Mouse (Mus musculus): ENCODE results near the gene Rgma. TPM values are rescaled to one million over a fixed set of nuclear protein-coding genes. Genes with fewer than 3 reads are reported as not detected.

Rgma gene
- total and polyA plus RNA-seq, 2 experiments from 2014 or later: 36.5 to 139 TPM

DNA sequence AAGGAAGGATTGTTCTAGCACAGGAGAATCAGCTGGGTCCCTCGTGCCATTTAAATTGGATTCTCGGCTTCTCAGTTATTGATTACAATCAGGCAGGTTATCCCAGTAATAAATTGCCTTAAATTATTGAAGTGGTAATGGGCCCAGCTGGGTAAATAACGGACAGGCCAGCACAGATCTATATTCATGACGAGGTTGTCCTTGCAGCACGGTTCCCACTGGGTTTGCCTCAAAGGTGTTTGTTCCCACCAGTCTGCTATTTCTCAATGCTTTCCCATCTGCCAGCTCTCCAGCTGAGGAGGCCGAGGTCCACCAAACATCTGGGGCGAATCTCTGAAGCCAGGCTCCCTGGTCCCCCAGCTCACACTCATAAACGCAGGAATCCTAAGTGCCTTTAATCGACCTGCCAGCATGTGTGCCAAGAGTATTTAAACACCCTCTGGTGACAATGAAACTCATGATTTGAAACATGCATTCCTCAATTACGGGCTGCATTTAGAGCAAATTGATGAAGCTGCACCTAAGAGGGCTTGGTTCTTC, 26.7 kb upstream of the Rgma start:
- H3K9me3 ChIP-seq (ENCODE audit: low read length): no peaks in the 10 kb centered on the region
- no peaks in the 10 kb centered on the region for H3K36me3 ChIP-seq (ENCODE audit: insufficient read depth, low read length)
- no peaks in the 10 kb centered on the region for H3K27me3 ChIP-seq (ENCODE audit: insufficient read depth, low read length)
- peaks cover 17% of the 10 kb centered on the region; the same call in 1 of the 2 replicates for H3K4me1 ChIP-seq (ENCODE audit: insufficient read depth, low read length)
- no peak for ATAC-seq
- TF ChIP-seq CTCF (IDR thresholded peaks at IDR 0.05; ENCODE audit: low read depth): no peak
- 46% methylated on average over 10 of the region's 10 CpGs for WGBS
- H3K4me3 ChIP-seq (ENCODE audit: low read length): no peak overlapping the region
- H3K27ac ChIP-seq: no peak overlapping the region
- no peak for DNase-seq (ENCODE audit: low spot score)
- no peak overlapping the region for H3K9ac ChIP-seq (replicated peaks; ENCODE audit: low read length)
- no peak overlapping the region for H3K4me2 ChIP-seq (ENCODE audit: low read depth, low read length)

DNA sequence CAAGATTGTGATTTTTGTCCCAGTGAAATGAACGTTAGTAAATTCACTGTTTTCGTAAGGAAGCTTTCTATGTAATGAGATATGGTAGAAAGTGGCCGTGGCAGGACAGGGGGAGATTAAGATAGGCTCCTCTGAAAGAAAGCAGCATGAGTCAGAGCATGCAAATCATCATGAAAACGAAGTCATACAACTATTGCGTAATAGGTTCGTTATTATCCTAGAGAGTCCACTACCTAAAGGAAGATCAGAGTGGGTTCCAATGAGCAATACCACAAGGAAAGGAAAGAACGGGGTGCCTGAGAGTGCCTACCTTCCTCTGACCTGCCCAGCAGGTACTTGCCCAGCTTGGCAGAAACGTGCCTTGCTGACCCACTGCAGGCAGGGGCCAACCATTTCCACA, 26.2 kb upstream of the Rgma start:
- Histone ChIP-seq H3K9ac (replicated peaks; ENCODE audit: low read length) (no peak overlapping the region), H3K4me1 (ENCODE audit: insufficient read depth, low read length) (peaks cover 15% of the 10 kb centered on the region; the same call in 1 of the 2 replicates), H3K9me3 (ENCODE audit: low read length) (no peaks in the 10 kb centered on the region), H3K4me2 (ENCODE audit: low read depth, low read length) (no peak overlapping the region), H3K27me3 (ENCODE audit: insufficient read depth, low read length) (no peaks in the 10 kb centered on the region), H3K36me3 (ENCODE audit: insufficient read depth, low read length) (no peaks in the 10 kb centered on the region), H3K27ac (no peak overlapping the region), H3K4me3 (ENCODE audit: low read length) (no peak overlapping the region)
- TF ChIP-seq CTCF (IDR thresholded peaks at IDR 0.05; ENCODE audit: low read depth): no peak
- DNase-seq (ENCODE audit: low spot score) (no peak), ATAC-seq (no peak)
- WGBS: 72% methylated on average over 8 of the region's 8 CpGs

- Histone ChIP-seq H3K9me3 (ENCODE audit: low read length) (no peaks in the 10 kb centered on the region), H3K27me3 (ENCODE audit: insufficient read depth, low read length) (no peaks in the 10 kb centered on the region), H3K4me1 (ENCODE audit: insufficient read depth, low read length) (peaks cover 8% of the 10 kb centered on the region; the same call in 1 of the 2 replicates), H3K4me2 (ENCODE audit: low read depth, low read length) (no peak overlapping the region), H3K4me3 (ENCODE audit: low read length) (no peak overlapping the region), H3K36me3 (ENCODE audit: insufficient read depth, low read length) (no peaks in the 10 kb centered on the region), H3K9ac (replicated peaks; ENCODE audit: low read length) (no peak overlapping the region), H3K27ac (no peak overlapping the region)
- TF ChIP-seq CTCF (IDR thresholded peaks at IDR 0.05; ENCODE audit: low read depth): no peak
- no peak for DNase-seq (ENCODE audit: low spot score)
- 49% methylated on average over 9 of the region's 9 CpGs for WGBS
- ATAC-seq: no peak
Observed at GRCm38 (mm10) chr7:73355229-73355628, 20.1 kb upstream of the Rgma start.

DNA sequence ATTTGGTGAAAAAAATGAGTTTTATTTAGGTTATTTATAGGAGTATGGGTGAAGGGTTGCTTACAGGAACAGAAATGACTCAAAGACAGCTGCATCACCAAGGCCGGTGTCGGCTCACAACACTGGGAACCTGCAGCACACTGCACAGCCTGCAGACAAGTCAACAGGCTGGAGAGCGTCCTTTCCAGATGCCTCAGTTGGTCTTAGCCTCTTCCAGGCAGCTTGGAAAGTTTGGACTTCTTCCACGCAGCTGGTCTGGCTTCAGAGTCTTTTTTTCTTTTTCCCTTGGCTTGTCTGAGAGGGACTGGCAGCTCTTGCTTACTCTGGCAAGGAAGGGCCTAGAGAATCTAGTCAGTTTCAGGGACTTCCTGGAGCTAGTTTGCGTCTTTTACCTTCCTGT, 18.4 kb upstream of the Rgma start:
- no peaks in the 10 kb centered on the region for H3K27me3 ChIP-seq (ENCODE audit: insufficient read depth, low read length)
- no peak for TF ChIP-seq CTCF (IDR thresholded peaks at IDR 0.05; ENCODE audit: low read depth)
- DNase-seq (ENCODE audit: low spot score) (no peak), ATAC-seq (no peak)
- no peaks in the 10 kb centered on the region for H3K9me3 ChIP-seq (ENCODE audit: low read length)
- H3K27ac ChIP-seq: no peak overlapping the region
- H3K4me1 ChIP-seq (ENCODE audit: insufficient read depth, low read length): 0 out of 2 replicates have a peak, but pooled peaks cover 2% of the 10 kb centered on the region
- WGBS: 71% methylated on average over 5 of the region's 5 CpGs
- H3K9ac ChIP-seq (replicated peaks; ENCODE audit: low read length): no peak overlapping the region
- no peak overlapping the region for H3K4me2 ChIP-seq (ENCODE audit: low read depth, low read length)
- no peaks in the 10 kb centered on the region for H3K36me3 ChIP-seq (ENCODE audit: insufficient read depth, low read length)
- H3K4me3 ChIP-seq (ENCODE audit: low read length): no peak overlapping the region

DNA sequence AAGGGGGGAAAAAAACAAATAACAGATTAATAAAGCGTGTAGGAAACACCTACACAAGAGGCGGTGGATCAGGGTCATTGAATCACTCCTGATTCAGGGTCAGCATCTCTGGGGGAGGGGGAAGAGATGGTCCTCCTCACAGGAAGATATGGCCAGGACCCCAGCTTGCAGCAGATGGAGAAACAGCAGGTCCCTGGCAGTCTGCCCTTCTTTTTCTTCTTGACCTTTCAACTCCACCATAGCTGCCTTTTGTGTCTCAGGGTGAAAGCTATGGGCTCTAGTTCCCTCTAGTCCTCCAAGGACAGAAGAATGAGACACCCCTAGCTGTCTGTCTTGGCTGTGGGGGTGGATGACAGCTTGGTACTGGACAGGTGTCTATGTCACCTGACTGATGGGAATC, 17.7 kb upstream of the Rgma start:
- DNase-seq (ENCODE audit: low spot score) (no peak), ATAC-seq (no peak)
- H3K9ac ChIP-seq (replicated peaks; ENCODE audit: low read length): no peak overlapping the region
- no peaks in the 10 kb centered on the region for H3K4me1 ChIP-seq (ENCODE audit: insufficient read depth, low read length)
- H3K36me3 ChIP-seq (ENCODE audit: insufficient read depth, low read length): no peaks in the 10 kb centered on the region
- no peak overlapping the region for H3K27ac ChIP-seq
- TF ChIP-seq CTCF (IDR thresholded peaks at IDR 0.05; ENCODE audit: low read depth): no peak
- H3K27me3 ChIP-seq (ENCODE audit: insufficient read depth, low read length): no peaks in the 10 kb centered on the region
- H3K9me3 ChIP-seq (ENCODE audit: low read length): no peaks in the 10 kb centered on the region
- WGBS: 88% methylated on average over 2 of the region's 2 CpGs
- H3K4me2 ChIP-seq (ENCODE audit: low read depth, low read length): no peak overlapping the region
- H3K4me3 ChIP-seq (ENCODE audit: low read length): no peak overlapping the region

DNA sequence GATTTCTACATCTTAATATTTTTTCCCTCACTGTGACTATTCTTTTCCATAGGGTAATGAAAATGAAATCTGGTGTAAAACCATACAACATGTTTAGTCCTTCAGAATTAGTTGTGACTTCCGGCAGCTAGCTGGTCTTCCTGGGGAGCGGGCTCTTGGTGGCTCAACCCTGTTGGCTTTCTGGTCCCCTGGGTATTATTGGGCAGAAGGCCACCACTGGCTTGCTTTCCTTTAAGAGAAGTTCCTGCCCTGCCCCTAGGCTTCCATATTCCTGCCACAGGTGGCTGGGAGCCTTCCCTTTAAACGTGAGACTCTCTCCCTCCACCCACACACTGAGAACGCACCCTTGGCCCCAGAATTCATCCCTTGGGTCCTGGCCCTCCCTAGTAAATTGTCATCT, 9.8 kb upstream of the Rgma start:
- Histone ChIP-seq H3K36me3 (ENCODE audit: insufficient read depth, low read length) (no peaks in the 10 kb centered on the region), H3K27me3 (ENCODE audit: insufficient read depth, low read length) (0 out of 2 replicates have a peak, but pooled peaks cover 2% of the 10 kb centered on the region), H3K9ac (replicated peaks; ENCODE audit: low read length) (no peak overlapping the region), H3K4me1 (ENCODE audit: insufficient read depth, low read length) (no peaks in the 10 kb centered on the region), H3K9me3 (ENCODE audit: low read length) (no peaks in the 10 kb centered on the region), H3K4me3 (ENCODE audit: low read length) (no peak overlapping the region), H3K27ac (peak overlapping the region; percentile 60; the same call in 1 of the 2 replicates), H3K4me2 (ENCODE audit: low read depth, low read length) (no peak overlapping the region)
- WGBS: 75% methylated on average over 4 of the region's 4 CpGs
- no peak for TF ChIP-seq CTCF (IDR thresholded peaks at IDR 0.05; ENCODE audit: low read depth)
- ATAC-seq (no peak), DNase-seq (ENCODE audit: low spot score) (no peak)

GRCm38 (mm10) chr7:73365965-73366364, 9.3 kb upstream of the Rgma start:
- Histone ChIP-seq H3K4me3 (ENCODE audit: low read length) (no peak overlapping the region), H3K36me3 (ENCODE audit: insufficient read depth, low read length) (no peaks in the 10 kb centered on the region), H3K4me2 (ENCODE audit: low read depth, low read length) (no peak overlapping the region), H3K27me3 (ENCODE audit: insufficient read depth, low read length) (0 out of 2 replicates have a peak, but pooled peaks cover 2% of the 10 kb centered on the region), H3K27ac (peak overlapping the region; percentile 60), H3K4me1 (ENCODE audit: insufficient read depth, low read length) (no peaks in the 10 kb centered on the region), H3K9ac (replicated peaks; ENCODE audit: low read length) (no peak overlapping the region), H3K9me3 (ENCODE audit: low read length) (no peaks in the 10 kb centered on the region)
- DNase-seq (ENCODE audit: low spot score) (peak; percentile 57), ATAC-seq (peak; percentile 73)
- no peak for TF ChIP-seq CTCF (IDR thresholded peaks at IDR 0.05; ENCODE audit: low read depth)
- WGBS: 32% methylated on average over 7 of the region's 7 CpGs

Measured in hindbrain, postnatal 0 days (tissue).